Mouse (Mus musculus) ES-Bruce4 (cell line): ENCODE measurements around the gene Wnt10a. TPM values are rescaled to one million over a fixed set of nuclear protein-coding genes. Genes with fewer than 3 reads are reported as not detected.

ENCODE experiments used
- H3K27ac ChIP-seq: 2 replicates; pipeline ENCODE4 v1.5.1; 2012; ENCODE audit warnings: low read length, inconsistent platforms; ENCODE audit not compliant: insufficient read depth
- H3K27me3 ChIP-seq: 2 replicates; pipeline ENCODE4 v1.6.1; 2012; ENCODE audit warnings: mild to moderate bottlenecking, low read length, inconsistent platforms; ENCODE audit not compliant: control insufficient read depth, poor library complexity, insufficient read depth, severe bottlenecking
- H3K36me3 ChIP-seq: 2 replicates; pipeline ENCODE4 v1.6.1; 2012; ENCODE audit warnings: inconsistent platforms, mild to moderate bottlenecking, low read length, moderate library complexity; ENCODE audit not compliant: control insufficient read depth, poor library complexity, insufficient read depth, severe bottlenecking
- H3K4me1 ChIP-seq: one replicate; pipeline ENCODE4 v1.8.1; 2011; ENCODE audit warnings: low read length; ENCODE audit not compliant: control insufficient read depth, insufficient read depth
- H3K4me3 ChIP-seq: 2 replicates; pipeline ENCODE4 v1.5.1; 2011; ENCODE audit warnings: low read depth, mild to moderate bottlenecking, low read length
- H3K9ac ChIP-seq: 2 replicates; pipeline ENCODE4 v1.6.1; 2012; ENCODE audit warnings: low read depth, mild to moderate bottlenecking, inconsistent platforms; ENCODE audit not compliant: poor library complexity, severe bottlenecking
- H3K9me3 ChIP-seq: replicated peaks from 2 replicates; pipeline ENCODE4 v1.6.1; 2012; ENCODE audit warnings: mild to moderate bottlenecking, low read length, inconsistent platforms; ENCODE audit not compliant: control insufficient read depth, poor library complexity, insufficient read depth, severe bottlenecking
- CTCF ChIP-seq: IDR thresholded peaks from one replicate; pipeline ENCODE4 v1.8.1; 2011; ENCODE audit warnings: low read depth, low read length
- EP300 ChIP-seq: IDR thresholded peaks from 2 replicates; pipeline ENCODE4 v1.6.1; 2011; ENCODE audit warnings: low read depth, low read length; ENCODE audit not compliant: insufficient read depth
- POLR2A ChIP-seq: IDR thresholded peaks from one replicate; pipeline ENCODE4 v1.8.1; 2011; ENCODE audit warnings: low read length; ENCODE audit not compliant: insufficient read depth
- polyA plus RNA-seq: library from polyadenylated mRNA; stranded (reverse); fragments of >200 nt; gene quantifications from 2 replicates; pipeline ENCODE4 v1.2.4, GENCODE M21; 2011; ENCODE audit warnings: low read depth; ENCODE audit not compliant: missing spikeins, insufficient read depth, insufficient read length

Wnt10a gene
- polyA plus RNA-seq, 1 experiment, result 0.79 TPM

DNA sequence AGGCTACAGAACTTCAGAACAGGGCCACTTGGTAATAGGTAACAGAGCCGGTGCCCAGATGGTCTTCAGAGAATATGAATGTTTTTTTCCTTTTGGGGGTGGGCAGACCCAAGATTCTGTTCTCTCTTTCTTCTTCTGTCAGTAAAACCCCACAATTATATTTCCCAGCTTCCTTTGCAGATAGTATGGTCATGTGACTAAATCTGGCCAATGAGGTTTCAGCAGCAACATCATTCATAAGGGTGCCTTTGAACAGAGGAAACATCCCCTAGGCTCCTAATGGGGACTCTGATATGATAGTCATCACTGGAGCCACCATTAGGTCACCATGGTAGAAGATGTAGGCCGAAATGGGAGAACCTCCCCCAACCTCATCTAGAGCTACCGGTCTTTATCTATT, 38.5 kb upstream of the Wnt10a start:
- Histone ChIP-seq H3K9me3 (no peaks in the 10 kb centered on the region), H3K9ac (no peak overlapping the region), H3K4me3 (no peak overlapping the region), H3K36me3 (no peaks in the 10 kb centered on the region), H3K27me3 (no peaks in the 10 kb centered on the region), H3K27ac (no peak overlapping the region), H3K4me1 (peaks cover 4% of the 10 kb centered on the region)
- TF ChIP-seq POLR2A, result no peak
- no peak for TF ChIP-seq EP300
- no peak for TF ChIP-seq CTCF

DNA sequence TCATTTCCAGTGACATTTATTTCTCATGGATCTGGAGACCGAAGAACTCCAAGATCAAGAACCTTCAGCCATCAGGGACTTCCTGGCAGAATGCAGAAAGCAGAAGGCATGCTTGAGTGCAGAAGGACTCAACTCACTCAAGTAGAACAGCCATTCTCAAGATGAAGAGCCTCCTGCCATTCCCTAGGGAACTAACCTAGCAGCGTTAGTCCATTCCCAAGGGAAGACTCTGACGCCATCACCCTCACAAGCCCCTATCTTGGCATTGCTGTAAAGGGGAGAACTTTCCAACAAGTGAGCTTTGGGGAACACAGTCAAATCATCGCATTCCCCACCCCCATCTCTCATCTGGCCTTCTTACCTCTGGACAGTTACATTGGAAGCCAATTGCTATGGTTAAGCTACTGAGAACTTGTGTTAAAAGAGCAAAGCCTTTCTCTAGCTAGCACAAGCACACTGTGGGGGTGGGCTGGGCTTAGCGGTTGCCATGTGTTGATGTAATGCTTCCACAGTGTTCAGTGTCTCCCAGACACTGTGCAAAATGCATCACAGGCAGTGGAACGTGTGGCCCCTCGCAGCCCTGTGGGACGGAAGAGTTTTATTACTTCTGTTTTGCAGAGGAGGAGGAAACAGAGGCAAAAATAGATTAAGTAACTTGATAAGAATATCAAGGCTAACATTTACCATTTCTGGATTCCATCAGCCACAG, 37.9 kb upstream of the Wnt10a start:
- Histone ChIP-seq H3K4me3 (no peak overlapping the region), H3K27ac (no peak overlapping the region)
- no peak for TF ChIP-seq POLR2A
- TF ChIP-seq CTCF, result no peak
- no peak for TF ChIP-seq EP300

DNA sequence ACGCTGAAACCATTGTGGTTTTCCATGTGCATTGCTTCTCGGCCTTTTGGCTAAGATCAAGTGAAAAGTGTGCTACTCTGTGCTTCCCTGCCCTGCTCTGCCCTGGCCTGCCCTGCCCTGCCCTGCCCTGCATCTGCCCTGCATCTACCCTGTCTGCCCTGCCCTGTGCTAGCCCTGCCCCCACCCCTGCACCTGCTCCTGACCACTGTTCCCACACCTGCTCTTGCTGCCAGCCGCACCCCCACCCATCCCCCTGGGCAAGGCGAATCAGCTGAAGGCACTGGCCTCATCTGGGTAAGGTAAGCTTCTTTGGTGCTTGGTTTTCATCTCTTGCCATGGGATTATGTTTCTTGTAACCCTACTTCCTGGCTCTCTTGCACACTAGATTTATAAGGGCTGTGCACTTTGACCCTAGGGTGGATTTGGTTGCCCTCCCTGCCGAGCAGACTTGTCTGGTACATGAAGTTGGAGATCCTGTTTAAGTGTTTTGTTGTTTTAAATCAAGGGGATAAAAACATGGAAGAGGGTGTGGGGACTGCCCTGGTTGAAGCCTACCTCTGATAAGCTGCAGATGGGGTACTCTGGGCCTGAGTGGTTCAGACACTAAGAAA, 37.0 kb upstream of the Wnt10a start:
- H3K27me3 ChIP-seq, result no peaks in the 10 kb centered on the region
- H3K9ac ChIP-seq, result no peak overlapping the region
- no peaks in the 10 kb centered on the region for H3K9me3 ChIP-seq
- H3K27ac ChIP-seq, result no peak overlapping the region
- no peak overlapping the region for H3K4me3 ChIP-seq
- TF ChIP-seq POLR2A (no peak), EP300 (no peak), CTCF (no peak)
- H3K36me3 ChIP-seq, result no peaks in the 10 kb centered on the region
- H3K4me1 ChIP-seq, result peaks cover 4% of the 10 kb centered on the region

More for the DNA sequence above, 37.9 kb upstream of the Wnt10a start:
- Histone ChIP-seq H3K9me3 (no peaks in the 10 kb centered on the region), H3K27me3 (no peaks in the 10 kb centered on the region), H3K36me3 (no peaks in the 10 kb centered on the region), H3K9ac (no peak overlapping the region), H3K4me1 (peaks cover 4% of the 10 kb centered on the region)

GRCm38 (mm10) chr1:74759773-74760172, 31.5 kb upstream of the Wnt10a start:
- Histone ChIP-seq H3K4me1 (no peaks in the 10 kb centered on the region), H3K36me3 (no peaks in the 10 kb centered on the region), H3K9ac (no peak overlapping the region), H3K9me3 (no peaks in the 10 kb centered on the region), H3K4me3 (no peak overlapping the region), H3K27me3 (no peaks in the 10 kb centered on the region), H3K27ac (no peak overlapping the region)
- TF ChIP-seq EP300 (no peak), CTCF (peak; percentile 54)

GRCm38 (mm10) chr1:74763081-74763480, 28.2 kb upstream of the Wnt10a start:
- Histone ChIP-seq H3K9ac (no peak overlapping the region), H3K4me1 (no peaks in the 10 kb centered on the region), H3K9me3 (no peaks in the 10 kb centered on the region), H3K27me3 (no peaks in the 10 kb centered on the region), H3K27ac (no peak overlapping the region), H3K36me3 (no peaks in the 10 kb centered on the region), H3K4me3 (no peak overlapping the region)
- peak; percentile 48 for TF ChIP-seq CTCF
- no peak for TF ChIP-seq EP300
- no peak for TF ChIP-seq POLR2A

- Histone ChIP-seq H3K4me3 (peak overlapping the region; percentile 42), H3K9me3 (no peaks in the 10 kb centered on the region), H3K27me3 (peaks cover 24% of the 10 kb centered on the region), H3K36me3 (no peaks in the 10 kb centered on the region), H3K9ac (peak overlapping the region; percentile 37), H3K27ac (no peak overlapping the region), H3K4me1 (no peaks in the 10 kb centered on the region)
- TF ChIP-seq POLR2A (no peak), EP300 (no peak), CTCF (no peak)
Measured at GRCm38 (mm10) chr1:74770727-74771466, 20.4 kb upstream of the Wnt10a start.
